Mouse (Mus musculus) liver, embryonic 16.5 days (tissue): ENCODE results near the gene Fkbpl. TPM values are rescaled to one million over a fixed set of nuclear protein-coding genes. Genes with fewer than 3 reads are reported as not detected.

Source experiments
- ATAC-seq: fragments of 200-750 bp; cut with Nextera tagmentation; 2 replicates; pipeline ENCODE4 v1.8.0; 2017; ENCODE audit warnings: low read depth, mild to moderate bottlenecking, moderate number of reproducible peaks, moderate library complexity
- H3K27ac ChIP-seq: fragments of 300-500 bp; sonication (generic); 2 replicates; pipeline ENCODE4 v1.5.1; 2014; ENCODE audit warnings: mild to moderate bottlenecking, low read length
- H3K27me3 ChIP-seq: fragments of 300-500 bp; sonication (generic); 2 replicates; pipeline ENCODE4 v1.6.1; 2014; ENCODE audit warnings: low read depth, low read length, mixed read lengths; ENCODE audit not compliant: control insufficient read depth, insufficient read depth
- H3K36me3 ChIP-seq: fragments of 300-500 bp; sonication (generic); 2 replicates; pipeline ENCODE4 v1.6.1; 2014; ENCODE audit warnings: mild to moderate bottlenecking; ENCODE audit not compliant: control insufficient read depth, insufficient read depth
- H3K4me1 ChIP-seq: fragments of 300-500 bp; sonication (generic); 2 replicates; pipeline ENCODE4 v1.6.1; 2014; ENCODE audit warnings: low read depth, low read length, mixed read lengths; ENCODE audit not compliant: control insufficient read depth
- H3K4me2 ChIP-seq: fragments of 300-500 bp; sonication (generic); 2 replicates; pipeline ENCODE4 v1.6.1; 2014; ENCODE audit warnings: low read depth, low read length, mixed read lengths
- H3K4me3 ChIP-seq: fragments of 300-500 bp; sonication (generic); 2 replicates; pipeline ENCODE4 v1.5.1; 2014; ENCODE audit warnings: low read depth, mild to moderate bottlenecking, low read length
- H3K9ac ChIP-seq: fragments of 300-500 bp; sonication (generic); 2 replicates; pipeline ENCODE4 v1.6.1; 2014; ENCODE audit warnings: low read depth, low read length
- H3K9me3 ChIP-seq: fragments of 300-500 bp; sonication (generic); replicated peaks from 2 replicates; pipeline ENCODE4 v1.6.1; 2016; ENCODE audit warnings: low read length; ENCODE audit not compliant: control insufficient read depth
- WGBS: fragments of 180-500 bp; shearing (Covaris S2); extraction: QIAGEN DNeasy Blood & Tissue Kit; methylation state at CpG from one replicate; pipeline ENCODE4 v1.1.7; 2014; ENCODE audit not compliant: insufficient replicate concordance; 5-methylcytosine and 5-hydroxymethylcytosine counted together
- polyA plus RNA-seq: library from polyadenylated mRNA; unstranded; fragments of >200 nt; fragmentation: Nextera tagmentation; extraction: Ambion mirVana; gene quantifications from 2 replicates; pipeline ENCODE4 v1.2.1, GENCODE M21; 2015

Gene Fkbpl
- polyA plus RNA-seq, 1 experiment from 2014 or later: 3.7 TPM

DNA sequence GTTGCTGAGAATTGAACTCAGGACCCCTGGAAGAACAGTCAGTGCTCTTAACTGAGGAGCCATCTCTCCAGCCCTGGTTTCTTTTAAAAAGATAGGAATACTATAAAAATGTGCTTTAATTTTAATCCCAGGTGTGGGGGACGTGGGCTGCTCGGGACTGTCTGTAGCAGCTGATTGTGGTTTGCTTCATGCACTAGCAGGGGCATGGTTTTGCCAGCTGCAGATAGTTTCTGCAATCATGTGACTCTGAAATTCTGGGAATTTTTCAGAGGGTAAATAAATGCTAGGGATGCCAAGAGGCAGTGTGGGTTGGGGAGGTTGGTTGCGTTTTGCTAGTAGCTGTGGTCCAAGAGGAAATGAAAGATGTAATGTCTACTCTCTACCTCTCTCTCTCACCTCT, 2.6 kb upstream of the Fkbpl start:
- 58% methylated on average over 3 of the region's 3 CpGs for WGBS
- no peaks in the 10 kb centered on the region for H3K36me3 ChIP-seq
- no peak for ATAC-seq
- no peaks in the 10 kb centered on the region; the same call in 1 of the 2 replicates for H3K27me3 ChIP-seq
- H3K4me3 ChIP-seq: no peak overlapping the region
- H3K9ac ChIP-seq: no peak overlapping the region
- peaks cover 24% of the 10 kb centered on the region for H3K4me1 ChIP-seq
- no peak overlapping the region for H3K27ac ChIP-seq
- H3K4me2 ChIP-seq: no peak overlapping the region
- no peaks in the 10 kb centered on the region for H3K9me3 ChIP-seq

DNA sequence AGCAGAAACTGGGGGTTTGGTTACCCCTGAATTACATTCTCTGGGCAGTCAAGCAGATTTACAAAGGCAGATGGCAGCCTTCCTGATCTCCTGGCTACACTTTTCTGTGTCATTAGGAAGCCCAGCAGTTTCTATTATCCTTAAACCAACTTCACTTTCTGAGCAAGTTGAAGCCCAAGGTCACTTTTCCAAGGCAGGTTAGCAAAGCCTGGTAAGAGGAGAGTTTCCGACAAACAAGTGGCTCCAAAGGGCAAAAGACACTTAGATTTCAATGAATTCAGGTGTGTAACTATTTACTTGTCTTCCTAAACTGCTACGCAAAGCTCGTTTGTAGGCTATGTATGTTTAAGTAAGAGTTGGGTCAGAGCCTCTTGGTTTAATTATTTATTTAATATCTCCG, 1.2 kb upstream of the Fkbpl start:
- no peak for ATAC-seq

DNA sequence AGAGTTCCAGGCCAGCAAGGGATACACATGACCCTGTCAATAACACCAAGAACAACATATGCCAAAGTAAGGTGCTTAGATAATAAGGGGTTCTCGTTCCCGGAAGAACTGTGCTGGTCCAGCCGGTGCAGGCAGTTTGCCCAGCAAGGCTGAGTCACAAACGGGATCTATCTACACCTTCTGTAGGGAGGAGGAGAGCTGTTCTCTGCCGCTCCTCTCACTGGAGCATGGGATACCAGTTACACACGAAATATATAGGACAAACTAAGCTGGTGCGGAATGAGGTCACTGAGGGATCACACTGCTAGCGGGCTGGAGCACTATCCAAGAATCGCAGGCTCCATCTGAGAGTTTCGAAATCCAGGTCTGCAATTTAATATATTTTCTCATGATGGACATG, 620 bp upstream of the Fkbpl start:
- 72% methylated on average over 10 of the region's 10 CpGs for WGBS
- no peak overlapping the region for H3K27ac ChIP-seq

More for the DNA sequence above, 1.2 kb upstream of the Fkbpl start:
- Histone ChIP-seq H3K9me3 (no peaks in the 10 kb centered on the region), H3K27ac (no peak overlapping the region), H3K36me3 (no peaks in the 10 kb centered on the region), H3K27me3 (no peaks in the 10 kb centered on the region), H3K4me3 (no peak overlapping the region), H3K4me1 (peaks cover 31% of the 10 kb centered on the region), H3K4me2 (no peak overlapping the region), H3K9ac (no peak overlapping the region)
- WGBS: 68% methylated on average over 4 of the region's 4 CpGs

GRCm38 (mm10) chr17:34645256-34645829, 779 bp downstream of the Fkbpl start:
- H3K27me3 ChIP-seq: no peaks in the 10 kb centered on the region
- peaks cover 31% of the 10 kb centered on the region for H3K4me1 ChIP-seq
- H3K9ac ChIP-seq: peak overlapping the region; percentile 59
- ATAC-seq: no peak
- H3K4me3 ChIP-seq: peak overlapping the region; percentile 60
- 41% methylated on average over 10 of the region's 10 CpGs for WGBS
- no peaks in the 10 kb centered on the region for H3K9me3 ChIP-seq
- H3K27ac ChIP-seq: peak overlapping the region; percentile 51; the same call in 1 of the 2 replicates
- H3K36me3 ChIP-seq: peaks cover under 1% of the 10 kb centered on the region
- H3K4me2 ChIP-seq: peak overlapping the region; percentile 57

More for the DNA sequence above, 620 bp upstream of the Fkbpl start:
- Histone ChIP-seq H3K27me3 (no peaks in the 10 kb centered on the region), H3K9ac (no peak overlapping the region), H3K4me1 (peaks cover 31% of the 10 kb centered on the region), H3K36me3 (no peaks in the 10 kb centered on the region), H3K4me3 (no peak overlapping the region), H3K9me3 (no peaks in the 10 kb centered on the region), H3K4me2 (no peak overlapping the region)
- no peak for ATAC-seq

GRCm38 (mm10) chr17:34645831-34646511, 1.4 kb downstream of the Fkbpl start:
- Histone ChIP-seq H3K9ac (no peak overlapping the region), H3K4me3 (peak overlapping the region; percentile 95), H3K4me2 (peak overlapping the region; percentile 45; the same call in 1 of the 2 replicates), H3K27ac (no peak overlapping the region), H3K27me3 (no peaks in the 10 kb centered on the region), H3K36me3 (peaks cover 4% of the 10 kb centered on the region), H3K4me1 (peaks cover 31% of the 10 kb centered on the region), H3K9me3 (no peaks in the 10 kb centered on the region)
- no peak for ATAC-seq
- 61% methylated on average over 30 of the region's 30 CpGs for WGBS

- Histone ChIP-seq H3K27me3 (no peaks in the 10 kb centered on the region), H3K27ac (peak within 1 kb of the TSS; percentile 68), H3K4me3 (peak within 1 kb of the TSS; percentile 95), H3K9me3 (no peaks in the 10 kb centered on the region), H3K4me2 (peak within 1 kb of the TSS; percentile 87), H3K9ac (peak within 1 kb of the TSS; percentile 84), H3K36me3 (peaks cover 6% of the 10 kb centered on the region), H3K4me1 (peaks cover 31% of the 10 kb centered on the region)
- under 1% methylated on average over 65 of the region's 66 CpGs for WGBS
- ATAC-seq: peak; percentile 97
Measured at GRCm38 (mm10) chr17:34646906-34647787, 2.6 kb downstream of the Fkbpl start, which contains the start of gene Atf6b. Gene Atf6b, plus strand, starts transcription at chr17:34647146.

GRCm38 (mm10) chr17:34648141-34648890, 3.8 kb downstream of the Fkbpl start:
- H3K36me3 ChIP-seq: peaks cover 6% of the 10 kb centered on the region
- no peaks in the 10 kb centered on the region for H3K9me3 ChIP-seq

DNA sequence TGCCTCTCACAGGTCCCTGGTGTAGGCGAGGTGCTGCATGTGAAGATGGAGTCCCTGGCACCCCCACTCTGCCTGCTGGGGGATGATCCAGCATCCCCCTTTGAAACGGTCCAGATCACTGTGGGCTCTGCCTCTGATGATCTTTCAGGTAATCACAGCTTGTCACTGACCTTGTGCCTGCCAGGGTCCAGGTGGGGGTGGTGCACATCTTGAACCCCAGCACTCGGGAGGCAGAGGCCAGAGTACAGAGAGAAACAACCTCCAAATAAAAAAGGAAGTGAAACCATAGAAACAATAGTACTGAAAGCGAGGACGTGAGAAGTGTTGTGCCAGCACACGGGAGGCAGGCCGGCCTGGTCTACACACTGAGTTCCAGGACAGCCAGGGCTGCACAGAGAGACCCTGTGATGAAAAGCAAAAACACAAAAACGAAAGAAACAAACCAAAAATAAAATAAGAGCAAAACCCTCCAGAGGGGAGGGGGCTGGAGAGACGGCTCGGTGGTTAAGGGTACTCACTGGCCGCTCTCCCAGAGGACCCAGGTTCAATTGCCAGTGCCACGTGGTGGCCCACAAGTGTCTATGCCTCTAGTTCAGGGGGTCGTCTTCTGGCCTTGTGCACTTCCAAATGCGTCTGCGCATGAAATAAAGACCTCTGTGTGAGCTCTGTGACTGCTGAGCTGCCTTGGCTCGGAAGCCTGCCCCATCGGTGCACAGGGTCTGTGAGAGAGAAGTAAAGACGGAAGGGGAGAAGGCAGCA, 4.7 kb downstream of the Fkbpl start:
- H3K9me3 ChIP-seq: no peaks in the 10 kb centered on the region
- 75% methylated on average over 18 of the region's 18 CpGs for WGBS
- H3K4me2 ChIP-seq: no peak overlapping the region
- peaks cover 6% of the 10 kb centered on the region for H3K36me3 ChIP-seq
- no peak overlapping the region for H3K27ac ChIP-seq
- H3K4me1 ChIP-seq: peaks cover 26% of the 10 kb centered on the region
- H3K9ac ChIP-seq: no peak overlapping the region
- no peak overlapping the region for H3K4me3 ChIP-seq
- no peak for ATAC-seq
- H3K27me3 ChIP-seq: no peaks in the 10 kb centered on the region

More at GRCm38 (mm10) chr17:34648141-34648890, 3.8 kb downstream of the Fkbpl start:
- no peak for ATAC-seq
- Histone ChIP-seq H3K27ac (no peak overlapping the region), H3K9ac (no peak overlapping the region), H3K4me1 (peaks cover 31% of the 10 kb centered on the region), H3K4me2 (0 out of 2 replicates have a peak overlapping the region, but pooled peaks have one; percentile 87), H3K4me3 (no peak overlapping the region), H3K27me3 (no peaks in the 10 kb centered on the region)
- WGBS: 79% methylated on average over 16 of the region's 16 CpGs
